Mouse (Mus musculus): ENCODE data around the gene Scp2. TPM values are rescaled to one million over a fixed set of nuclear protein-coding genes. Genes with fewer than 3 reads are reported as not detected.

Scp2 gene
- polyA plus RNA-seq, 1 experiment: 19.1 TPM

DNA sequence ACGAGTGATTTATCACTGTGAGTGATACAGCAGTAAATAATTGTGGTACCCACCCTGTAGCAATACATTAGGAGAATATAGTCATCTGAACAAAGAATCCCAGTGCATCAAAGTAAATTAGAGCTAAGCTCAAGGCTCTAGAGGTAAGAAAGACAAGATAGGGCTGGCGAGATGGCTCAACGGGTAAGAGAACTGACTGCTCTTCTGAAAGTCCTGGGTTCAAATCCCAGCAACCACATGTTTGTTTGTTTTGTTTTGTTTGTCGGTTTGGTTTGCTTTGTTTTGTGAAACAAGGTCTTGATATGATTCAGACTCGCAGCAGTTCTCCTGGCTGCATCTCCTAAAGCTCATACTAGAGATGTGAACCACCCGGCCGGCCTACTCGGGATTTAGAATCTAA, 27.3 kb downstream of the Scp2 start:
- no peak for TF ChIP-seq GATA1 (IDR thresholded peaks at IDR 0.05; ENCODE audit: low read length)

DNA sequence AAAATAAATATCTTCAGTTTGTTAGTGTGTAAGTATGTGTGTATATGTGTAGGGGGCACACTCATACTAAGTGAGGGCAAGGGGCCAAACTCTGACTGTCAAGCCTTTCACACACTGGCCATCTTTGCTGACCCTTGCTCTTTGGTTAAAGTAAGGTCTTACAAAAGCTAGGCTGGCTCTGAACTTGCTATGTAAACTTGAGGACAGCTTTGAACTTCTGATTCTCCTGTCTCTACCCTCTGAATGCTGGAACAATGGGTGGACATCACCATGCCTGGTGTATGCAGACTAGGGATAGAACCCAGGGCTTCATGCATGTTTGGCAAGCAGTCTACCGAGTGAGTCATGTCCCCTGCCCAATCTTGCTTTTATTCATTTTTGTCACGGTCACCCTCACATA, 28.3 kb downstream of the Scp2 start:
- no peak for TF ChIP-seq GATA1 (IDR thresholded peaks at IDR 0.05; ENCODE audit: low read length)

DNA sequence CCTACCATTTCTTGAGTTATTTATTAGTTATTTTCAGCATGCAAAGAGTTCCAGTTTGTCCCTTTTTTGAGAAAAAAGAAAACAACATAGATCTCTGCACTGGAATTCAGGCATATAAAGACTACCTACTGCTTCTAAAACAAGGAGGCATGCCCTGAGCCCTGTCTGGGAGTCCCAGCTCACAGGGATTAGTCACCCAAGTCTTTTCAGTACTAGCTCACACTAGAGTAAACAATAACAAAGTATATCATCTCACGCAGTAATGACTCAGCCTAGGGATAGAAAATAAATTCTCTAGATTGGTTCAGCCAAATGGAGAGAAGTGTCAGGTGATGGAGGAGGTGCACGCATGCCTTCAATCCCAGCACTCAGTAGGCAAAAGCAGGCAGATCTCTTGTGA, 34.1 kb downstream of the Scp2 start:
- TF ChIP-seq GATA1 (IDR thresholded peaks at IDR 0.05; ENCODE audit: low read length): no peak

DNA sequence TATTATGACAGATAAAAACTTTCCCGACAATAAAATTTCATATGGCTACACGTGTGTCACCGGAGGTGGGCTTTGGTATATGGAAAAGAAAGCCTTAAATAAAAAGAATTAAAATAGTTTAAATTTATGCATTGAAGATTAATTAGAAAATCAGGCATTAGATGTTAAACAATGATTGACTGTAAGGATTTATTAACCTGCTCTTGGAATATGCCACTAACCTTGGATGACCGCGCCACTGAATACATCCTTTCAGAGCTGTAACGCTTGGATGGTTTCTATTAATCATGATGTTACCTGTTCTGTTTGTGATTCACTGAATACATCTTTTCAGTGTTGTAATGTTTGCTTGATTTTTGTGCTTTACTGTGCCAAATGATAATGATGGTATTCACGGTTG, 35.1 kb downstream of the Scp2 start:
- no peak for TF ChIP-seq GATA1 (IDR thresholded peaks at IDR 0.05; ENCODE audit: low read length)

DNA sequence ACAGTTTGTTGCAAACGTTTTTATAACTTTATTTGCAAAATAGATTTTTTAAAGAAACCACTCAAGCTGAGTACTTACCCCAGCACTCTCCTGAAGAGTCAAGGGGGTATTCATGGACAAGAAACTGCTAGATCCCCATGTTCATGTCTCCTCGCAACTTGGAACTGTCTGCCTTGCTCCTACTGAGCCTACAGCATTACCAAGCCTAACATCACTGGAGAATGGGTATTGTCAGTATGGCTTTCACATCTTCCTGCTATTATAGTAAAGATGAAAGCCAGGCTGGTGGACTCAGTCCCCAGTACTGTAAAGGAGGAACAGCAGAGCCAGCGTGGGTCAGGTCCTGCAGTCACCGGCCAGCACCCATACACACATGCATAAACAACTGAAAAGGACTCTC, 48.5 kb downstream of the Scp2 start, which contains the start of gene Podn:
TSS of gene Podn (minus strand) at position 101 of the 400 bp plus-strand sequence.
- no peak for TF ChIP-seq GATA1 (IDR thresholded peaks at IDR 0.05; ENCODE audit: low read length)

DNA sequence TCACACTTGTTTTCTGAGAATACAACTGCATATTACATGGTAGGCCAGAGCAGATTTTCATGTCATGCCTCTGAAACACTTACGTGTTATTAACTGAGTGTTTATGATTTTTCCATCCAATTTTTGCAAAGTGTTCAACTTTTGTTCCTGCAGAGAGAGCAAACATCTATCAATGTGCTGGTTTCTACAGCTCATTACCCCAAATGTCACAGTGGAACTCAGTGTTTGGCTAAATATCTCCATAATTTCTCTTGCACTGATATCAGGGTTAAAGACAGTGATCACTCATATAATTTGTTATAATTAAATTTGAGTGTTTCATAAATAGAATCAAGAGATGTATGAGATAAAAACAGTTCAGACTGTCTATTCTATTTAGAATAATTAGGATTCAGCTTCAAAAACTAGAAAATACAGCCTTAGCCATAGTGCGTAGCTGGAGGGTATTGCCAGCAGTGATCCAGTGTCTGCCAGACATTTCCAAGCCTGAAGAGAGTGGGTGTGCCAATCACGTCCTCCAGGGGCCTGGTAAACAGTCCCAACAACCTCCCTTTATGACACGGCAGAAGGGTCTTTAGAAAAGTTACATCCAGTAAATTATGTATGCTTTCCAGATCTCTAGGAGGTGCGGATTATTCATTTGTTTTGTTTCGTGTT, 51.9 kb downstream of the Scp2 start:
- TF ChIP-seq GATA1 (IDR thresholded peaks at IDR 0.05; ENCODE audit: low read length): no peak

DNA sequence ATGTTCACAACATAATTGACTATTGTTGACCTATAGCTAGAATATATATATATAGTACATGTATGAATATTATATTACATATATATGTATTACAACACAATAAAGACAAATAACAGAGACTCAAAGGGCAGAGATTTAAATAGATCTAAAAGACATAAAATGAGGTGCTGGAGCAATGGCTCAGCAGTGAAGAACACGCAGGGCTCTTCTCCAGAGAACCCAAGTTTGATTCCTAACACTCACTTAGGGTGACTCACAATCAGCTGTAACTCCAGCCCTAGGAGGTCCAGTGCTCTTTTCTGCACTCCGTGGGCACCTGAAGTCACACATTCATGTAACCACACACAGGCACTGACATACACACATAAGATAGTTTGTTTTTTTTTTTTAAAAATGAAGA, 60.8 kb downstream of the Scp2 start:
- TF ChIP-seq GATA1 (IDR thresholded peaks at IDR 0.05; ENCODE audit: low read length): no peak

DNA sequence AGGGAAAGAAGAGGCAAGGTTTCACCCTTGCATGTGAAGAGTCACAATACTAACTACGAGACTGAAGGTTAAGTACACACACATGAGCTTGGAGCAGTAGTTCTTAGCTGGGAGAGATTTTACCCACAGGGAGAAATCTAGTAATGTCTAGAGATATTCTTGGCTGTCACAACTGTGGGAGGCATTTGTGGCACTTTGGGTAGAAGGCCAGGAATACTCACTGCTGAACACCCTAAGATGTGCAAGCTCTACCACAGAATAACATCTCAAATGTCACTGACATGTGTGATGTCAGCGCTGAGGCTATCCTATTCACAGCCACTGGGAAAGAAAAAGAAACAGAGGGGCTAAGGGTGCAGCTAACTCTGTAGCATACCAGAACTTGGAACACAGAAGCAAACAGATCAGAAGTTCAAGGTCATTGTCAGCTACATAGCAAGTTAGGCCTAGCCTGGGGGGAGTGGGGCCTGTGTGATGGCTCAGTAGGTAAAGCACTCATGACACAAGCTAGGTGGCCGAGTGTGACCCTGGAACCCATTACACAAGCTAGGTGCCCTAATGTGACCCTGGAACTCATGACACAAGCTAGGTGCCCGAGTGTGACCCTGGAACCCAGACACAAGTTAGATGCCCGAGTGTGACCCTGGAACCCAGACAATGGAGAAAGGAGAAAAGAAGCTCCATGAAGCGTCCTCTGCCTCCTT, 61.6 kb downstream of the Scp2 start:
- no peak for TF ChIP-seq GATA1 (IDR thresholded peaks at IDR 0.05; ENCODE audit: low read length)

DNA sequence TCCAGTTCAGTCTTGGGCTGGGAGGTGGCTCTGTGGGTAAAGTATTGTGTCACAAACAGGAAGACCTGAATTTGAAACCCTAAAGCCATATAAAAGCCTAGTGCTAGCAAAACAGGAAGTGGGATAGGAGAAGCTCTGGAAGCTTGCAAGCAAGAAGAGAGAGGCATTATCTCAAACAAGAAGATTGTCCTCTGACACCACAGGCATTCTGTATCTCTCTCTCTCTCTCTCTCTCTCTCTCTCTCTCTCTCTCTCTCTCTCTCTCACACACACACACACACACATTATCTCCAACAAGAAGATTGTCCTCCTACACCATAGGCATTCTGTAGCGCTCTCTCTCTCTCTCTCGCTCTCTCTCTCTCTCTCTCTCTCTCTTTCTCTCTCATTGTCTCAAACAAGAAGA, 62.4 kb downstream of the Scp2 start:
- TF ChIP-seq GATA1 (IDR thresholded peaks at IDR 0.05; ENCODE audit: low read length): no peak

DNA sequence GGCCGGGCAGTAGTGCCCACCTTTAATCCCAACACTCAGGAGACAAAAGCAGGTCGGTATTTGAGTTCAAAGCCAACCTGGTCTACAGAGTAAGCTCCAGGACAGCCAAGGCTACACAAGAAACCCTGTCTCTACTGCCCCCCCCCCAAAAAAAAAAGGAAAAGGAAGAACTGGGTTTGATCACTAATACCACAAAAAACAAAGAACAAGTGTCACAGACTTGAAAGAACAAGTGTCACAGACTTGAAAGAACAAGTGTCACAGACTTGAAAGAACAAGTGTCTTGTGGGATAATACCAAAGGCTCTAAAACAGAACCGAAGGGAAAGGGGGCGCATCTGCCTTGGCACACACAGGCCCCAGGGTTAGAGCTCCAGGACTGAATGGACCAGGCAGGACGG, 63.9 kb downstream of the Scp2 start:
- TF ChIP-seq GATA1 (IDR thresholded peaks at IDR 0.05; ENCODE audit: low read length): no peak

DNA sequence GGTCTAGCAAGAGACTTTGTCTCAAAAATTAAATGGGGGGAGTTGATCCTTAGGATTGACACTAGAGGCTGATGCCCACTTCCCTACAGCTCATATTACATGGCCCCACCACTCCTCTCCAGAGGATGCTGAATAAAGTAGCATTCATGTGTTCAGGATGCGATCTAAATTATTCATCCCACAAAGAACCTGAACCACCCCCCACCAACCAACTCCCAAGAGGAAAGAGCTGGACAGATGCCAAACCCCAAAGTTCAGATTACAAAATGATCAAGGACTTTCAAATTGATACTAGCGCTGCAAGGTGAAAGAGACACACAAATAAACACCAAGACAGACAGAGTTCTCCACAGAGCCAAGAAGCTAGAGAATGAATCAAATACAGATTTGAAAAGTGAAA, 65.0 kb downstream of the Scp2 start:
- no peak for TF ChIP-seq GATA1 (IDR thresholded peaks at IDR 0.05; ENCODE audit: low read length)

DNA sequence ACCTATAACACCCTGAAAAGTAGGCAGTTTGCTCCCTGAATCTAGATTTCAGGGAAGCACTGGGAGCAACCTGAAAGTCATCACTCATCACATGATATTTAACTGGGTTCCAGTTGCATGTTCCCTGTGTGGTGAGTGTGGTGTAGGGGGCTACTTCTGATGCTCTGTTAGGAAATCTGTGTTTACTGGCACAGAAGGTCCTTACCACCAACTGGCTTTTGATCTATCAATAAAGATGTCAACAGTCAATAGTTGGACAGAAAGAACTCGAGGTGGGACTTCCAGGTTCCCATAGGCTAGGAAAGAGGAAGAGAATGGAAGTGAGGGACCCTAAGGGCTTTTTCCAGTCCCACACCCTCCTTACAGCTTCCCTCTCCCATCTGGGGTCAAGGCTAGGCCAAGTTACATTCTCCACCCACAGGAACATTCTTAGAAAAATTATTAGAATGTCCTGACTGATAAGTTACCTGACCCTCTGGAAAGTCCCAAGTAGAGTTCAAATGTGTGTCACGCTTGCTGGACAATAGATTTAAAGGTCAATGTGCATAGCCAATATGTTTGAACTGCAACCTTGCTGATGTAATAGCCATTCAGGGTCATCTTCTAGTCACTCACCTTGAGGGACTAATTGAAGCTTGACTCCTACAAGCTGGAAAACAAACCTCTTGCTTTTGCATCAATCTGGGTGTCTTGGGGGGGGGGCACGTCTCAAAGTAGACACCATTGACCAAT, 67.4 kb downstream of the Scp2 start:
- no peak for TF ChIP-seq GATA1 (IDR thresholded peaks at IDR 0.05; ENCODE audit: low read length)

DNA sequence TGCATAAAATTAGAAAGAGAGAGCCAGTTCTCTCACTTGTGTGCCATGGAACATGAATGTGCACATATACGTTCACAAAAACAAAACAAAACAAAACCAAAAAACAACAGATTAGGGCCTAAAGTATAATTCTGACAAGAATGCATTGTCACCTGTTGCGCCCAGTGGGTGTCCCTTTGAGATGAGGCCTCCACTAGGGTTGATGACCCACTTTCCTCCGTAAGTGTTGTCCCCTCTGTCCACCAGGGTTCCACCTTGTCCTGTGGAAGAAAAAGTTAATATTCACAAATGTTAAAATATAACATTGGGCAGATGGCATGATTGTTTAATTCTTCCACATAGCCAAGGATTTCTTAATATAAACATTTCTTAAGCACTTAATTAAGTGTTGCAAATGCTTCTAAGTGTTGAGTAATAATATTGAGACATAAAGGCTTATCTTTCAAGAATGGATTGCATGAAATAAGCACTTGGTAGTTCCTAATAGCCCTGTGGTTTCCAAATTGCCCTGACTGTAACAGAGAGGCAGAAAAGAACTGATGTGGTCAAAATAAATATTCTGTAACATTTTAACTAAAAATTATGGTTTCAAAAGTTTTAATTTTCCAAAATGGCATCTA, 70.5 kb downstream of the Scp2 start:
- no peak for TF ChIP-seq GATA1 (IDR thresholded peaks at IDR 0.05; ENCODE audit: low read length)

DNA sequence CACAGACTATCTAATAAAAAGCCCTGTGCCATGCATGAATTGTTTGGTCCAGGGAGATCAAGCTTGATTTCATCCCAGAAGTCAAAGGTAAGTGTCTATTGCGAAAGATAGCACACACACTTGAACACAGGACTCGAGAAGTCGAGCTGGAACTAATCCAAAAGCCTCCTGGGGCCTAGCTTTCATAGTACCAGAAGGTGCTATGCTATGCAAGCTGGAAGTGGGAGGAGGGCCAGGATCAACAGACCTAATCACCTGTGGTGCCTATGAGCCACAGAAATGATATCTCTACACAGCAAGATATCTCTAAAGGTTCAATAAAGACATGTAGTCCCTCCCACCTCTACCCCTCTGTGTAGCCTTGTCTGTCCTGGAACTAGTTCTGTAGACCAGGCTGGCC, 72.7 kb downstream of the Scp2 start:
- TF ChIP-seq GATA1 (IDR thresholded peaks at IDR 0.05; ENCODE audit: low read length): no peak

DNA sequence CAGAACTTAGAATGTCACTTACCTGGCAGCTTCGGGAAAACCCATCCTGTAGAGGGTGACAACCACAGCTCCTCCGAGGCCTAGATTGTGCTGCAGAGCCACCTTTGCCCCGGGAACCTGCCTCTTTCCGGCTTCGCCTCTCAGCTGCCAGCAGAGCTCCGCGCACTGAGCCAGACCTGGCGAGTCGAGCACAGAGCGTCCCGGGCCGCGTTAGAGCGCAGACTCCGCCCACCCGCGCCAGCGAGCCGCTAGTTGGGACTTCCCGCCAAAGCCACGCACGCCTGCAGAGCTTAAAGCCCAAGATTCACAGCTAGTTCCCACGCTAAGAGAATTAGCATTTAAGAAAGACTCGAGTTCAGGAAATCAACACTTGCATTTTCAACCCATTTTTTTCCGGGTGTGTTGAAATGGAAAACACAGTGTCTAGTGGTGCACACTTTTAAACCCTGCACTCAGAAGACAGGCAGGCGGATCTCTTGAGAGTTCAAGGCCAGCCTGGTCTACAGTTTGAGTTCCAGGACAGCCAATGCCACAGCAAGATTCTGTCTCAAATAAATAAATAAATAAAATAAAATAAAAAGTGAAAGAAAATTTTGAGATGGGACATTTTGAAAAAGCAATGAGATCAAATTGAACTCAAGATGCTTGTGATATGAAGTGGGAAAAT, 73.4 kb downstream of the Scp2 start:
- TF ChIP-seq GATA1 (IDR thresholded peaks at IDR 0.05; ENCODE audit: low read length): no peak

DNA sequence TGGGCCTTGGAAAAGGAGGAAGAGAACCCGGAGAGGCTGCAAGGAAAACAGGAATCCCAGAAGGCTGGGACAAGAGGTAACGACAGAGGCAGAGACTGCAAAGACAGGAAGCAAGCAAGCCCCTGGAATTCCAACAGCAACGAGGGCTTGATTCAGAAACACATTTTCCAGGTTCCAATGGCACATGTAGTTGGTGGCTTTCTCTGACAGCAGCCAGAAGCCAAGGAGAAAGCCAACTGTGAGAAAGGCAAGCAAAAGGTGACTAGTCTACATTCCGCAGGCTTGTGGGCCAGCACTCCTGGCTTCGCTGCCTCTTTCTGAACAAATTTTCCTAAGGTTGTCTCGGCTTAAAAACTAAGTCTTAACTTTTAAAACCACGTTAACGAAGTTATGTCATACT, 74.1 kb downstream of the Scp2 start:
- no peak for TF ChIP-seq GATA1 (IDR thresholded peaks at IDR 0.05; ENCODE audit: low read length)
